Mouse (Mus musculus) gastrocnemius, adult 8-10 months (tissue): ENCODE measurements around the gene Gins1. TPM values are rescaled to one million over a fixed set of nuclear protein-coding genes. Genes with fewer than 3 reads are reported as not detected.
"Not testable (repeated sequence)": the region's sequence is repeated elsewhere in the genome, so short reads cannot be mapped to it uniquely, and the experiment has no call there.

ENCODE experiments used
- DNase-seq, 2 experiments: peaks; one replicate each; pipeline ENCODE4 v3.0.0; 2022; ENCODE audit warnings: low spot score in 2 of 2
- total RNA-seq, 4 experiments: library from RNA; stranded (reverse); gene quantifications; 2 replicates each; pipeline ENCODE4 v1.2.4; 2022

Gins1 gene
- 1 to 10 TPM; 1.6 to 2.7 (median 1.9) TPM for total RNA-seq

GRCm38 (mm10) chr2:150904936-150905450 lies at the start of gene Gins1:
Gene Gins1 (plus strand): TSS chr2:150905400.
- no peak for DNase-seq

DNA sequence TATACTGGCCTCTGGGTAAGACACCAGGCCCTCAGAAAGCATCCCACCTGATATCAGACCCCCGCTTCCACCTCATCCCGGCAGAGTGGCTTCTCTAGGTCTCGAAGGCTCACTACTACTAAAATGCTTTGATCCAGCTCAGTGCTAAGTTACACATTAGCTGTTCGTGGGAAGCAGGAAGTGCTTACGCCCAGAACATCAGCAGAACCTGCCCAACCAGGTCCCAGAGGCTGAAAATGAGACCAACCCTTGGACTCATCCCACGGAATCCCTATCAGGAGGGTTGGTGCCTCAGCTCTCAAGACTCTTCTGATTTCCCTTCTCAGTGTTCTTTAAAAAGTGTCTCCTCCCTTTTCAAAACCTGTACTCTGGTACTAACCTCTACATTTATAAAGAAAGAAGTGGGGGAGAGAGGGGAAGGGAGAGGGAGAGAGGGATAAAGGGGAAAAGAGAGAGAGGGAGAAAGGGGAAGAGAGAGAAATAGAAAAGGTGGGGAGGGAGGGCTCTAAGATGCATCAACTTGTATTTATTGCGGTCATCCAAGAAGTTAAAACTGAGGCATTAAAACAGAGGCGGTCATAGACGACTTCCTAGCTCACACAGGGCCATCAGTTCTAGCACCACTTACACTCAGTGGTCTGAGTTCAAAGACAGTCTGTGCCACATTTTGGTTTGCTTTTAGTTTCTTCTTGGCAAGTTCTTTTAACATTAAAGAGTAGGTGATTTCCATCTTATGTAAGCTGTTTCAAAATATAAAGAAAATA lies 46.3 kb upstream of the Gins1 start:
- no peak for DNase-seq

GRCm38 (mm10) chr2:150859709-150860470 lies 45.3 kb upstream of the Gins1 start:
- no peak for DNase-seq

GRCm38 (mm10) chr2:150861128-150861527 lies 44.1 kb upstream of the Gins1 start:
- no peak for DNase-seq

GRCm38 (mm10) chr2:150867021-150867420 lies 38.2 kb upstream of the Gins1 start:
- no peak for DNase-seq

GRCm38 (mm10) chr2:150869446-150869845 lies 35.8 kb upstream of the Gins1 start:
- DNase-seq = no peak

GRCm38 (mm10) chr2:150874508-150874907 lies 30.7 kb upstream of the Gins1 start:
- no peak for DNase-seq

DNA sequence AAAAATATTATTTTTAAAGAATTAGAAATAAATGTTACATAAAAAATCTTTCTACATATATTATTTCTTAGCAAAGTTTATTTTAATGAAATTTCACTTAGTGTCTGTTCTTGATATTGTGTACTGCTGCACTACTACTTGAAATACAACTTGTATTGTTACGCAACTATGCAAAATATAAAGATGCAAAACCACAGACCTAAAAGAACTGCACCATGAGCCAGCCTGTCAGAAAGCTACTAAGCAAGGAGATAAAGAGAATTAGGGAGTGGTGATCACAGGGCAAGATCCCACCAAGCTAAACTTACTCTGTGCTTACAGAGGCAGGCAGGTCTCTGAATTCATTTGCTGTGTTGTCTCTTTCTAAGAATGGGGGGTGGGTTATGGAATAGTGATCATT lies 30.0 kb upstream of the Gins1 start:
- DNase-seq = no peak

- no peak for DNase-seq
These were observed 27.6 kb upstream of the Gins1 start for GRCm38 (mm10) chr2:150877561-150877960.

DNA sequence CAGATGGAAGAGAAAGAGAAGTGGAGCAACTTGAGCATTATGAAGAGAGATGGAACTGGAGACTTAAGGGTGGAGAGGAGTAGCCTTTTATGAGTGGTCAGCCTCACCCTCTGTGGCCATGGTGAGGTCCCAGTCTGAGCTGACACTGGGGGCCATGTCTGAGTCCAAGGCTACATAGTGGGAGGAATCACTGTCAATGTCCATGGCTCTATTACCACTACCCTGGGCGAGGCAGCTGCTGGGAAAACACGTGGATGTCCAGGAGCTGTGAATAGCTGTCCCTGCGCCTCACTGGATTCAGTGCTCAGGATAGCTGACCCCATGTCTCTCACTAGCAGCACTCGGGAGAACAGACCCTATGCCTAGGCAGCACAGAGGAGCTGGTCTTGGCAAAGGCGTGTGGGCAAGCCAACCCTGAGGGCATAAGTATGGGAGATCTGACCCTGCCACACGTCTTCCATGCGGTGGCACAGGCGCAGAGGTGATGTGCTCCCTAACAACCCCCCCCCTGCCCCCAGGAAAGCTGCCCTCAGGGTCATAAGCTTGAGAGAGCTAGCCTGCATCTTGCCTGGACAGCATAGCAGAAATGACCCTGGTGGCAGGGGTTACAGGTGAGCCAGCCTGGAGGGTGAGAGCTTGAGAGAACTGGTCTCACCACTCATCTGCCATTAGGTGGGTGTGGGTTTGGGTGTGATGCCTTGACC lies 21.0 kb upstream of the Gins1 start:
- no peak for DNase-seq

DNA sequence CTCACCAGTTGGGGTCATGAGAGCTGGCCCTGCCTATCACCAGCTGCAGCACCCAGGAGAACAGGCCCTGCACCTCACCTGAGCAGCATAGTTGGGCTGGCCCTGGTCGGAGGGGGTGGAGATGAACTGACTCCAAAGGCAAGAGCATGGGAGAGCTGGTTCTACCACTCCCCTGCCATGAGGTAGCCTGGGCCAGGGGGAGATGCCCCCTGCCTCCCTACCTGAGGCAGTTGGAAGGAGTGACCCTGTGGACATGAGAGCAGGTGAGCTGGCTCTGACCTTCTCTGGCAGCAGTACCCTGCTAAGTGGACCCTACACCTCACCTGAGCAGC lies 20.5 kb upstream of the Gins1 start:
- no peak for DNase-seq

DNA sequence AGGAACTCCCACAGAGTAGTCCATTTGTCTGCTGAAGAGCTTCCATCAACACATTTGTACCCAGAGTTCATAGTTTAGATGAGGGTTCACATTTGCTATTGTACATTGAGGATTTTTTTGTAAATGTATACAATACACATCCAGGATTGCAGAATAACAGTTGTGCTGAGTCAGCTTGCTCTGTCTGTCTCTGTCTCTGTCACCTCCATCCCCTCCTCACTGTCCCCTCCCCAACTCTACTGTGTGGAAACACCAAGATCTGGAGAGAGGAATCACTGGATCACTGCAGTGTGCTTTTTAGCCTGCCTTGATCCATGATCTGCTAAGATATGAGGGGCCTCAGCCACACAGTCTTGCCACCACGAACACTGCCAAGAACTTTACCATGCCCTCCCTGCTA lies 19.4 kb upstream of the Gins1 start:
- DNase-seq = no peak

DNA sequence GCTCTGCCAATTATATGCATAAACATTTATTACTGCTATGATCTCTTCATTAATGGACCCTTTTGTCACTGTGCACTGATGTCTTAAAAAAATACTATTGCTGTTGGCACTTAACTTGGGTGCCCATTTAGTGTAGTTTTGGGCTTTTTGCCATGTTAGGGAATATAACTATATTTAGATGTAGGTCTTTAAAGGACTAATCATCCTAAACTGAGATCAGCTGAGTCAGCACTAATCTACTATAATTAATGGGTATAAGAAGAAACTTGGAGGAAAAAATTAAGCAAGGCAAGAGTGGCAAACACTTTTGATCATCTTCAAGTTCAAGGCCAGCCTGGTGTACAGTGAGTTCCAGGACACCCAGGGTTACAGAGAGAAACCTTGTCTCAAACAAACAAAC lies 18.9 kb upstream of the Gins1 start:
- no peak for DNase-seq

DNA sequence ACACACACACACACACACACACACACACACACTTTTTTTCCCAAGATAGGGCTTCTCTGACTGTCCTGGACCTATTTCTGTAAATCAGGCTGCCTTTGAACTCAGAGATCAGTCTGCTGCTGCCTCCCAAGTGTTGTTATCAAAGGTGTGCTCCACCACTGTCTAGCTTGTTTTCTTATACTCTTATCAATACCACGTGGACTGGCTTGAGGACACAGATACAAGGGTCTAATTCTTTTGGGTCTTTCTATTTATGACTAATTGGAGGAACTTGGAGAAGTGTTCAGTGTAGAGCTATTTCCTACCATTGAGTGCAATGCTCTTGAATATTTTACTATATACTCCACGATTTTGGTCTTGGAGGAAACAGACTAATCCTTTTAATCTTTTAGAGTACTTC lies 17.8 kb upstream of the Gins1 start:
- DNase-seq = no peak

DNA sequence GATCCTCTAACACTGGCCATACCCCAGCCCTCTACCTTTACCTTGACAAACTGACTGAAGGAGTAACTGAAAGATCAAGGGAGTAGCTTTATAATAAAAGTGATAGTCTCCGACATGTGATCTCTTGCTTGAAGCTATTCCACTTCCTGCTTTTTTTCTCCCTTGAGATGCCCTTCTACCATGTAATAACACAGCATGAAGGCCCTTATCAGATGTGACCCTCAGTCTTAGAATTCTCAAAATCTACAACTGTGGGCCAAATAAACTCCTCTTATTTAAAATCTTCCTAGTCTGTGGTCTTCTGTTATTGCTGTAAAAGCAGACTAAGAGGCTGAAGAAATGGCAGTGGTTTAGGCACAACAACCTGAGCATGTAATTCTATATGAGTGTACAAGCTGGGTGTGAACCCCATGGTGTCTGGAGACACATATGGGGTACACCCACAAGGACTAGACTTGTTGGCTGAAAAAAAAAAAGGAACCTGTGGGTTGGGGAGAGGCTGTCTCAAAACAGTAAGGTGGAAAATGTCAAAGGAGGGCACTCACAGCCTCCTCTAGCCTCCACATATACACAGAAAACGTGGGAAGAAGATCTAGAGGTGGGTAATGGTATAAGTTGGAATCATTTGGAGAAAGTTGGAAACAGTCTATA lies 10.5 kb upstream of the Gins1 start:
- DNase-seq = no peak

GRCm38 (mm10) chr2:150895691-150896252 lies 9.4 kb upstream of the Gins1 start:
- DNase-seq = no peak

GRCm38 (mm10) chr2:150900341-150900740 lies 4.9 kb upstream of the Gins1 start:
- DNase-seq = no peak

- DNase-seq = no peak
These were observed 2.9 kb upstream of the Gins1 start for GRCm38 (mm10) chr2:150902347-150902746.

- peak; percentile 96 to 97 for DNase-seq
These were observed 796 bp upstream of the Gins1 start, which contains the start of gene Abhd12 for GRCm38 (mm10) chr2:150904272-150904935. Gene Abhd12 (minus strand): TSS chr2:150904741.

GRCm38 (mm10) chr2:150908881-150909280 lies 3.7 kb downstream of the Gins1 start:
- DNase-seq = not testable (repeated sequence)
